Mouse (Mus musculus) brain, embryonic 14.5 days (tissue): ENCODE data around the gene Chpf2. TPM values are rescaled to one million over a fixed set of nuclear protein-coding genes. Genes with fewer than 3 reads are reported as not detected.
A peak's percentile ranks its signal among the peaks of the same experiment; 100 is the strongest.

ENCODE experiments used
- DNase-seq: peaks from one replicate; pipeline ENCODE4 v3.0.0-alpha.2; 2011; ENCODE audit warnings: low read depth
- CTCF ChIP-seq: fragments of 200-500 bp; IDR thresholded peaks from 2 replicates; pipeline ENCODE4 v1.5.1; 2012; ENCODE audit warnings: inconsistent platforms, mild to moderate bottlenecking, moderate library complexity, borderline replicate concordance; ENCODE audit not compliant: insufficient read depth, insufficient read length; ENCODE audit errors: extremely low read depth
- POLR2A ChIP-seq: fragments of 200-500 bp; IDR thresholded peaks from 2 replicates; pipeline ENCODE4 v1.6.1; 2012; ENCODE audit warnings: mild to moderate bottlenecking, inconsistent platforms, borderline replicate concordance; ENCODE audit not compliant: poor library complexity, insufficient read depth, insufficient read length, severe bottlenecking; ENCODE audit errors: extremely low read depth
- polyA plus RNA-seq: library from polyadenylated mRNA; depleted of rRNA; stranded (reverse); fragments of >200 nt; gene quantifications from 2 replicates; pipeline ENCODE4 v1.2.3, GENCODE M21; 2012

Chpf2 gene
- polyA plus RNA-seq, 1 experiment, result 21.9 TPM

- TF ChIP-seq CTCF (no peak), POLR2A (no peak)
- no peak for DNase-seq
These were observed 9.7 kb upstream of the Chpf2 start for GRCm38 (mm10) chr5:24576801-24577182.

- TF ChIP-seq POLR2A (peak; percentile 80; the same call in 1 of the 2 replicates), CTCF (peak; percentile 5; the same call in 1 of the 2 replicates)
These were observed 9.2 kb upstream of the Chpf2 start, which contains the start of gene Abcf2 for GRCm38 (mm10) chr5:24577183-24577929. Gene Abcf2, minus strand, starts transcription at chr5:24577467.

GRCm38 (mm10) chr5:24578109-24578963 lies 8.2 kb upstream of the Chpf2 start:
- no peak for DNase-seq
- TF ChIP-seq CTCF (no peak), POLR2A (no peak)

More at GRCm38 (mm10) chr5:24577183-24577929, 9.2 kb upstream of the Chpf2 start, which contains the start of gene Abcf2:
- peak; percentile 100 for DNase-seq

GRCm38 (mm10) chr5:24586106-24586505 lies 435 bp upstream of the Chpf2 start:
- TF ChIP-seq POLR2A, result no peak
- TF ChIP-seq CTCF, result no peak
- no peak for DNase-seq

- no peak for DNase-seq
- TF ChIP-seq POLR2A (no peak), CTCF (no peak)
These were observed 648 bp downstream of the Chpf2 start for GRCm38 (mm10) chr5:24587200-24587577.

GRCm38 (mm10) chr5:24589511-24590500 lies 3.3 kb downstream of the Chpf2 start:
- TF ChIP-seq CTCF (no peak), POLR2A (no peak)
- DNase-seq, result no peak

GRCm38 (mm10) chr5:24591268-24591721 lies 4.8 kb downstream of the Chpf2 start:
- TF ChIP-seq POLR2A (no peak), CTCF (no peak)
- no peak for DNase-seq

GRCm38 (mm10) chr5:24591796-24592470 lies 5.4 kb downstream of the Chpf2 start:
- TF ChIP-seq POLR2A (no peak), CTCF (no peak)
- DNase-seq, result no peak

- no peak for DNase-seq
- TF ChIP-seq POLR2A (no peak), CTCF (no peak)
These were observed 6.1 kb downstream of the Chpf2 start for GRCm38 (mm10) chr5:24592471-24593160.

- TF ChIP-seq POLR2A (no peak), CTCF (no peak)
- no peak for DNase-seq
These were observed 6.7 kb downstream of the Chpf2 start for GRCm38 (mm10) chr5:24593230-24593629.

GRCm38 (mm10) chr5:24593928-24594327 lies 7.4 kb downstream of the Chpf2 start:
- no peak for DNase-seq
- TF ChIP-seq POLR2A (no peak), CTCF (no peak)
